Mouse (Mus musculus) spleen, adult 2 months (tissue): ENCODE data around the gene Kcnk4.

ENCODE experiments used
- CTCF ChIP-seq: fragments of 200-500 bp; IDR thresholded peaks from 2 replicates; pipeline ENCODE4 v1.5.1; 2011; ENCODE audit warnings: mild to moderate bottlenecking, inconsistent platforms; ENCODE audit not compliant: insufficient read depth, insufficient read length, insufficient replicate concordance; ENCODE audit errors: extremely low read depth
- POLR2A ChIP-seq: fragments of 200-500 bp; IDR thresholded peaks from 2 replicates; pipeline ENCODE4 v1.6.1; 2011; ENCODE audit warnings: low read depth, low read length, inconsistent platforms

DNA sequence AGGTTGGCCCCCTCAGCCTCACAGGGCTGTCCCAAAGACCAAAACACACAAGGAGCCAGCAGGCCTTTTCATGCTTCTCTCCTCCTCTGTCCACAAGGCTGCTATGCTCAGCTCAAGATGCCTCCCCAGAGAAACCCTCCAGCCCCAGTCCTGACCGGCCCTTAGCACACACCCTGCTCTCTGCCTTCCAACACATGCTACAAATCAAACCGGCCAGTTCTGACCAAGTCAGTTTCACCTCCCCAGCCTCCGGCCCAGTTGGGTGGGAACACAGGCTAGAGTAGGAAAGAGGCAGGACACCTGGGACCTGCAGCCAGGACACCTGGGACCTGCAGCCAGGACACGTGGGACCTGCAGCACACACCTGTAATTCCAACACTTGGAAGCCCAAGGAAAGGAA is 17.8 kb downstream of the Kcnk4 start:
- TF ChIP-seq POLR2A (no peak), CTCF (no peak)
